ENCODE assay signal across 11 mouse cellular contexts in the genomic region with DNA sequence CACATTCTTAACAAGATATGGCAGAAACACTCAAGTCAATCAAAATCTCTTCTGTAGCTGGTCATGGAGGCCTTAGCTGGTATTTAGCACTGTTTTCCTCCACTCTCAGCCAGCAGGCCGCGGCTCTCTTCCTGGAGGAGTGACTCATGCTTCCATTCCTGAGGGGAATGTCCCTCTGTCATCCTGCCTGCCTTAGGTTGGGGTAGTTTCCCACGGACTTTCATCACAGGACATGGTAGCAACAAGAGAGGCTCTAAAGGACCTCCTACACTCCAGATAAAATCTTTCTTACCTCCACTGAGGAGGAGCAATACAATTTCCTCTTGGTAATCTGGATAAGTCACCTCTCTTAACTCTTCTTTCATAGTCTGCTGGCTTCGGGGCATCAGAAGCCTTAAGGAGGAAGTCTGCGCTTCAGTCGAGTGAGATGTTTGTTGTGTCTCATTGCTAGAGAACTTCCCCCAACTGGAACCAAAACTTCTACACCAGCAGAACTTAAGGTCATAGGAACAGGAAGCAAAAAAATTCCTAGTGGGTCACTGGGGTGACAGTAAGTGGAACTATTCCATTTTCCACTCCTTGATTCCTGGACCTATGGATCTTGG. TPM values are rescaled to one million over a fixed set of nuclear protein-coding genes. Genes with fewer than 3 reads are reported as not detected.
A peak's percentile ranks its signal among the peaks of the same experiment; 100 is the strongest.
DNase-seq lines count a peak whose midpoint lies in the region; ATAC-seq and TF ChIP-seq lines count a peak whose summit lies in the region.
"Had no signal": no experiment of that assay in that cellular context is flagged by ENCODE, and none has a peak within 500 bp of the region (broad histone marks: within the 10 kb centered on the region; RNA-seq: fewer than 3 reads in every experiment).

No protein-coding gene starts in this region.

- no peak overlapping the region for H3K4me2 ChIP-seq in lung, embryonic 14.5 days
- no peak overlapping the region; the same call in 1 of the 2 replicates for H3K4me2 ChIP-seq in heart, embryonic 12.5 days

- no peak for TF ChIP-seq CTCF in lung, embryonic 14.5 days (IDR thresholded peaks at IDR 0.05; ENCODE audit: low read depth)

- H3K4me1 ChIP-seq in lung, embryonic 14.5 days (ENCODE audit: insufficient read depth), result no peaks in the 10 kb centered on the region
- peaks cover 24% of the 10 kb centered on the region for H3K4me1 ChIP-seq in heart, embryonic 12.5 days (replicated peaks)

- no peak overlapping the region for H3K4me3 ChIP-seq in lung, embryonic 14.5 days (ENCODE audit: low read depth, low read length)
- H3K4me3 ChIP-seq in heart, embryonic 12.5 days, result no peak overlapping the region

- ATAC-seq in lung, embryonic 14.5 days (ENCODE audit: insufficient read depth), result no peak
- ATAC-seq in heart, embryonic 12.5 days (ENCODE audit: insufficient number of reproducible peaks, low FRiP score), result 0 out of 2 replicates have a peak, but pooled peaks have one; percentile 36

- peaks cover 9% of the 10 kb centered on the region; the same call in 1 of the 2 replicates for H3K36me3 ChIP-seq in lung, embryonic 14.5 days (ENCODE audit: insufficient read depth)
- peaks cover 13% of the 10 kb centered on the region; the same call in 1 of the 2 replicates for H3K36me3 ChIP-seq in heart, embryonic 12.5 days

- H3K9ac ChIP-seq in lung, embryonic 14.5 days, result no peak overlapping the region
- H3K9ac ChIP-seq in heart, embryonic 12.5 days, result no peak overlapping the region

- 70% methylated on average over 6 of the region's 6 CpGs for WGBS in lung, embryonic 14.5 days
- WGBS in heart, embryonic 12.5 days, result 47% methylated on average over 6 of the region's 6 CpGs

- H3K9me3 ChIP-seq in lung, embryonic 14.5 days (ENCODE audit: low read depth, low read length), result no peaks in the 10 kb centered on the region
- H3K9me3 ChIP-seq in heart, embryonic 12.5 days (replicated peaks), result no peaks in the 10 kb centered on the region

- H3K27ac ChIP-seq in lung, embryonic 14.5 days (ENCODE audit: low read depth), result no peak overlapping the region
- H3K27ac ChIP-seq in heart, embryonic 12.5 days (ENCODE audit: poor library complexity, severe bottlenecking), result peak overlapping the region; percentile 48

- no peaks in the 10 kb centered on the region for H3K27me3 ChIP-seq in lung, embryonic 14.5 days (ENCODE audit: insufficient read depth, low read length)
- H3K27me3 ChIP-seq in heart, embryonic 12.5 days (replicated peaks), result no peaks in the 10 kb centered on the region

- DNase-seq in adrenal gland, adult (ENCODE audit: inconsistent age in 2 of 2, low spot score in 1 of 2), result peak; percentile 38 to 69
- DNase-seq in adrenal gland, postnatal 4 days (ENCODE audit: low spot score in 2 of 2), result no peak
- DNase-seq in lung, embryonic 14.5 days, result peak; percentile 24
- DNase-seq in lung, postnatal 25 days (ENCODE audit: low spot score), result no peak
- peak; percentile 36 for DNase-seq in skeletal muscle tissue, adult 2 months (ENCODE audit: low read depth, low spot score)
- no peak for DNase-seq in cerebellum, adult 8-10 months
- no peak for DNase-seq in thymus, postnatal 10 days (ENCODE audit: low spot score in 2 of 2)
- DNase-seq: B cell, adult 2 months had no signal

RNA-seq across cellular contexts. Expression of a gene that starts 15.7 kb away (rescaled TPM):
- 10 to 100 TPM; 15.5 to 17.0 TPM for total RNA-seq in adrenal gland, postnatal 4 days (2021)
- polyA plus RNA-seq in lung, embryonic 14.5 days (2014; fragmentation: Nextera tagmentation; extraction: Ambion mirVana), result 22.0 and 22.5 TPM in 2 replicates
- polyA plus RNA-seq in heart, embryonic 12.5 days (2016; fragmentation: Nextera tagmentation; extraction: Ambion mirVana), result 14.4 and 15.6 TPM in 2 replicates

RNA-seq across cellular contexts. Expression of a gene that starts 28.7 kb away (rescaled TPM):
- total RNA-seq in adrenal gland, postnatal 4 days (2021), result 10 to 100 TPM; 22.0 to 23.2 TPM
- 0.30 TPM in 2 replicates for polyA plus RNA-seq in lung, embryonic 14.5 days (2014; fragmentation: Nextera tagmentation; extraction: Ambion mirVana)
- 0.70 and 0.92 TPM in 2 replicates for polyA plus RNA-seq in heart, embryonic 12.5 days (2016; fragmentation: Nextera tagmentation; extraction: Ambion mirVana)

RNA-seq across cellular contexts. Expression of a gene that starts 31.9 kb away (rescaled TPM):
- total RNA-seq in adrenal gland, postnatal 4 days (2021), result 1,000 to 10,000 TPM in 1 of 2 experiments, 1 to 10 TPM in 1; 1.1 to 5,957 TPM
- not detected in 2 replicates for polyA plus RNA-seq in lung, embryonic 14.5 days (2014; fragmentation: Nextera tagmentation; extraction: Ambion mirVana)
- not detected in 2 replicates for polyA plus RNA-seq in heart, embryonic 12.5 days (2016; fragmentation: Nextera tagmentation; extraction: Ambion mirVana)
- polyA plus RNA-seq: embryonic facial prominence, embryonic 14.5 days; neural tube, embryonic 14.5 days had no signal

Comparison
In these comparisons a context has a peak if more than half of its experiments do, and no peak if none do; other contexts are left out.
1. DNase-seq: peak in adrenal gland, adult (2 of 2), lung, embryonic 14.5 days (single experiment) and skeletal muscle tissue, adult 2 months (single experiment); none in adrenal gland, postnatal 4 days (0 of 2), lung, postnatal 25 days (single experiment), cerebellum, adult 8-10 months (single experiment) and thymus, postnatal 10 days (0 of 2).